Mouse (Mus musculus) forebrain, embryonic 11.5 days (tissue): ENCODE results near the gene Adcy1. TPM values are rescaled to one million over a fixed set of nuclear protein-coding genes. Genes with fewer than 3 reads are reported as not detected.
A peak's percentile ranks its signal among the peaks of the same experiment; 100 is the strongest.

Source experiments
- ATAC-seq: fragments of 200-750 bp; cut with Nextera tagmentation; replicated peaks from 2 replicates; pipeline ENCODE4 v1.8.0; 2017; ENCODE audit warnings: moderate TSS enrichment; ENCODE audit not compliant: low FRiP score
- DNase-seq: peaks from one replicate; pipeline ENCODE4 v3.0.0-alpha.2; 2017; ENCODE audit warnings: low spot score
- H3K27ac ChIP-seq: fragments of 300-500 bp; sonication (generic); 2 replicates; pipeline ENCODE4 v1.5.1; 2014; ENCODE audit warnings: low read depth, low read length
- H3K27me3 ChIP-seq: fragments of 300-500 bp; sonication (generic); 2 replicates; pipeline ENCODE4 v1.6.1; 2014; ENCODE audit warnings: mild to moderate bottlenecking, low read length, mixed read lengths; ENCODE audit not compliant: control insufficient read depth, insufficient read depth
- H3K36me3 ChIP-seq: fragments of 300-500 bp; sonication (generic); 2 replicates; pipeline ENCODE4 v1.6.1; 2014; ENCODE audit warnings: mild to moderate bottlenecking, low read length, moderate library complexity, mixed read lengths; ENCODE audit not compliant: control insufficient read depth, insufficient read depth
- H3K4me1 ChIP-seq: fragments of 300-500 bp; sonication (generic); replicated peaks from 2 replicates; pipeline ENCODE4 v1.6.1; 2014; ENCODE audit warnings: low read length, mixed read lengths; ENCODE audit not compliant: control insufficient read depth, insufficient read depth
- H3K4me2 ChIP-seq: fragments of 300-500 bp; sonication (generic); 2 replicates; pipeline ENCODE4 v1.6.1; 2014; ENCODE audit warnings: low read depth, mild to moderate bottlenecking, low read length, moderate library complexity, mixed read lengths; ENCODE audit not compliant: severe bottlenecking
- H3K4me3 ChIP-seq: fragments of 300-500 bp; sonication (generic); 2 replicates; pipeline ENCODE4 v1.5.1; 2014; ENCODE audit warnings: low read depth, low read length
- H3K9ac ChIP-seq: fragments of 300-500 bp; sonication (generic); 2 replicates; pipeline ENCODE4 v1.6.1; 2014; ENCODE audit warnings: low read length
- H3K9me3 ChIP-seq: fragments of 300-500 bp; sonication (generic); 2 replicates; pipeline ENCODE4 v1.6.1; 2016; ENCODE audit warnings: low read length, mixed read lengths; ENCODE audit not compliant: control insufficient read depth
- WGBS: fragments of 180-500 bp; shearing (Covaris S2); extraction: QIAGEN DNeasy Blood & Tissue Kit; methylation state at CpG from one replicate; pipeline ENCODE4 v1.1.7; 2014; 5-methylcytosine and 5-hydroxymethylcytosine counted together
- polyA plus RNA-seq: library from polyadenylated mRNA; unstranded; fragments of >200 nt; fragmentation: Nextera tagmentation; extraction: Ambion mirVana; gene quantifications from 2 replicates; pipeline ENCODE4 v1.2.1, GENCODE M21; 2014

Gene Adcy1
- polyA plus RNA-seq, 1 experiment from 2014 or later, result 1.3 TPM

DNA sequence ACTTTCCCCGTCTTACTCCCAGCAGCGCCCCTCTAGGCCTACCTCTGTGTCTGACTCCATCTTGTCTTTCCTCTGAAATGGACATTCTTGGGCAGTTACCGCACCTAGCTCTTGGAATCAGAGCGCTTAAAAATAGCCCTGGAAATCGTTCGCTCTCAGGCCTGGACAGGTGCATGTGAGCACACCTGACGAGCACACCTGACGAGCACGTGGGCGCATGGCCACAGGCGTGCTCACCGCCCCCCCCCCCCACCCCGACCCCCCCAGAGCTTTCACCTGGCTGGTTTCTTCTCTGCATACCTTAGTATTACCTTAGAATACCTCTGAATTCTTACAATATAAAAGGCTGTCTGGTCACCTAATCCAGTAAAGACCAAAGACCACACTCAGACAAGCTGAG is 125.2 kb downstream of the Adcy1 start, which contains the start of gene Gm11985:
Gene Gm11985 (minus strand): TSS at position 101 of the 400 bp plus-strand sequence.
- DNase-seq, result no peak
- ATAC-seq, result no peak

DNA sequence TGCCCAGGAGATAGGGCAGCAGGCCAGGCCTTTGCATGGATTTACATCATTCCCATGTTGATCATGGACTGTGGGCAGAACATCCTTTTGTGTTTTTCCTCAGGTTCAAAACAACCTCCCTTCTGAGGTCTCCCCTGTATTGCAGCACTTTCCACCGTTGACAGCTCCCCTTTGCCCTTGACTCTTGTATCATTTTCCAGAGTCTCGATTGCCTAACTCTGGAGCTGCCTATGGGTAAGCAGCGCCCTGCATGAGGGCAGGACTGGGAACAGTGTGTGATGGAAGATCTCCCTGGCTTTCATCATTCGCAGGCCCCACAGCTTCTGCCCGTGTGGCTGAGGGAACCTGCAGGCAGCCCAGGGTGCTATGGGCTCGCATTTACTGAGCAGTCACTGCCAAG is 129.4 kb downstream of the Adcy1 start:
- no peak overlapping the region for H3K27ac ChIP-seq
- H3K9me3 ChIP-seq, result no peaks in the 10 kb centered on the region; the same call in 1 of the 2 replicates
- ATAC-seq (no peak), DNase-seq (no peak)
- 79% methylated on average over 6 of the region's 6 CpGs for WGBS
- H3K4me2 ChIP-seq, result no peak overlapping the region
- H3K4me3 ChIP-seq, result no peak overlapping the region
- peaks cover 7% of the 10 kb centered on the region; the same call in 1 of the 2 replicates for H3K4me1 ChIP-seq
- H3K36me3 ChIP-seq, result no peaks in the 10 kb centered on the region
- H3K9ac ChIP-seq, result no peak overlapping the region
- no peaks in the 10 kb centered on the region for H3K27me3 ChIP-seq

More for the DNA sequence above, 125.2 kb downstream of the Adcy1 start, which contains the start of gene Gm11985:
- Histone ChIP-seq H3K36me3 (no peaks in the 10 kb centered on the region), H3K4me1 (no peaks in the 10 kb centered on the region), H3K27ac (no peak within 1 kb of the TSS), H3K4me3 (no peak within 1 kb of the TSS), H3K4me2 (no peak within 1 kb of the TSS), H3K27me3 (no peaks in the 10 kb centered on the region), H3K9me3 (no peaks in the 10 kb centered on the region), H3K9ac (no peak within 1 kb of the TSS)
- 92% methylated on average over 13 of the region's 13 CpGs for WGBS

DNA sequence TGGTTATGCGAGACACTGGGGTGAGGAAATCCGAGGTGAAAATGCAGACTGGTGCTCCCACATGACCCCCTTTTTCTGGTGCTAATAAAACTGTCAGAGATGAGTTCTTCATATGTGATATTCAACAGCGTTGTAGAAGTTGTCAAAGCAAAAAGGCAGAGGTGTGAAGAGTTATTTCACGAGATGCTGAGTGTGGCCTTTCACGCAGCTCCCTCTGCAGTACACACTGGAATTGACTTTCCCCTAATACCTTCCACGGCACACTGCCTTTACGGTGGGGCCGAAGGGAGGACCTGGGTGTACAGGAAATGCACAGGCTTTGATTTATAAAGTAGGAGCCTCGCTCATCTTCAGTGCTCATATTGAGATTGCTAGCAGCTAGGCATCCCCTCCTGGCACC is 129.8 kb downstream of the Adcy1 start:
- H3K27me3 ChIP-seq, result no peaks in the 10 kb centered on the region
- H3K4me3 ChIP-seq, result no peak overlapping the region
- peaks cover 7% of the 10 kb centered on the region; the same call in 1 of the 2 replicates for H3K4me1 ChIP-seq
- 75% methylated on average over 9 of the region's 9 CpGs for WGBS
- no peak overlapping the region for H3K27ac ChIP-seq
- H3K4me2 ChIP-seq, result no peak overlapping the region
- H3K9ac ChIP-seq, result no peak overlapping the region
- ATAC-seq (no peak), DNase-seq (no peak)
- H3K9me3 ChIP-seq, result no peaks in the 10 kb centered on the region; the same call in 1 of the 2 replicates
- H3K36me3 ChIP-seq, result no peaks in the 10 kb centered on the region

DNA sequence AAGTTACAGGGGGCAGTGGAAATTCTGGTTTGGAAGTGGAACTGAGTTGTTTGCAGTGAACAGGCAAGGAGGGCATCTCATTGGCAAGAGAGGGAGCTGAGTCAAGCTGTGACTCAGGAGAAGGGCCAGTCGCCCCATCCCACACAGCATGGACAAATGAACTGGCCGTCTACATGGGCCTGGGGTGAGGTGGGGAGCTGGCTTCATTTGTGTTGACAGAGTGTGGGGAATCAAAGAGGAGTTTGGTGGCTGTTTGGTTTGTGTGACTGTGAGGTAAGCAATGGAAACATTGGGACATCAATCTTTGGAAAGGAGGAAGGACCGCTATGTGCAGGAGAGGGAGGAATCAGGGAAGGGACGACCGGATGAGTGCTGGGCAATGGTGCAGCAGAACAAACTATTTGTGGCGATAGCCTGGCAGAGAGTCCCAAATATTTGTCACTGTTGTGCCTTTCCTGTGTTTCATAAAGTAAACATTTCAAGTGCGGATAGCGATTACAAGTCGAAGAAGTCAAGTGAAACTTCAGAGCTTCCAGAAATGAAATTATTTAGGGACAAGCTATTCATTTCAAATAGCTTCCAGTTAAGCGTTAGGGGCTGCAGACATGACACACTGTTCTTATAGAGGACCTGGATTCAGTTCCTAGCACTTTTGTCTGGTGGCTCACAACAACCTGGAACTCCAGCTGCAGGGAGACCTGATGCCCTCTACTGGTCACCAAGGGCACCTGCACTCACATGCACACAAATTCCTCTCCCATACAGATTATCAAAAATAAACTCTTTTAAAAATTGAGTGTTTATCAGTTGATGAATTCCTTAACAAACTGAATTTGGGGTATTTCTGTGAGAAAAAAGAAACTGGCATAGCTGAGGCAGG is 131.4 kb downstream of the Adcy1 start:
- no peaks in the 10 kb centered on the region; the same call in 1 of the 2 replicates for H3K9me3 ChIP-seq
- ATAC-seq, result no peak
- peaks cover 7% of the 10 kb centered on the region; the same call in 1 of the 2 replicates for H3K4me1 ChIP-seq
- H3K4me2 ChIP-seq, result no peak overlapping the region
- H3K27ac ChIP-seq, result no peak overlapping the region
- WGBS, result 94% methylated on average over 10 of the region's 10 CpGs
- no peaks in the 10 kb centered on the region for H3K36me3 ChIP-seq
- no peak overlapping the region for H3K9ac ChIP-seq
- H3K27me3 ChIP-seq, result no peaks in the 10 kb centered on the region
- no peak overlapping the region for H3K4me3 ChIP-seq
- DNase-seq, result no peak

DNA sequence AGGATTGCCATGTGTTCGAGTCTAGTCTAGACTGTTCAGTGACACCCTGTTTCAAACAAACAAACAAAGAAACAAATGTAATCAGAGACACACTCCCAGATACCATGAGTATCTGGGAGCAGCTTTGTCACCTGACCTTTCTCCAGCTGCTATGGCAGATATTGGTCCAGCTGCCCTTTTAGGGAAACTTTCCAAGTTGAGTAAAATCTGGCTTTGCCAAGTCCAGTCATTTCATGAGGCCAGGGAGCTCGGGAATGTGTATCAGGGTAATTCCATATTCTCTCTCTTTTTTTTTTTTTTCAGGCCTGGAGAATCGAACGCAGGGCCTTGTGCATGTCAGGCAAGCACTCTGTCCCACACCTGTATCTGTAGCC is 132.0 kb downstream of the Adcy1 start:
- H3K9me3 ChIP-seq, result no peaks in the 10 kb centered on the region; the same call in 1 of the 2 replicates
- H3K27me3 ChIP-seq, result no peaks in the 10 kb centered on the region
- no peak overlapping the region for H3K4me2 ChIP-seq
- peaks cover 7% of the 10 kb centered on the region; the same call in 1 of the 2 replicates for H3K4me1 ChIP-seq
- no peak for DNase-seq
- H3K27ac ChIP-seq, result no peak overlapping the region
- ATAC-seq, result no peak
- no peak overlapping the region for H3K9ac ChIP-seq
- H3K4me3 ChIP-seq, result no peak overlapping the region
- 89% methylated on average over 4 of the region's 4 CpGs for WGBS
- H3K36me3 ChIP-seq, result no peaks in the 10 kb centered on the region

DNA sequence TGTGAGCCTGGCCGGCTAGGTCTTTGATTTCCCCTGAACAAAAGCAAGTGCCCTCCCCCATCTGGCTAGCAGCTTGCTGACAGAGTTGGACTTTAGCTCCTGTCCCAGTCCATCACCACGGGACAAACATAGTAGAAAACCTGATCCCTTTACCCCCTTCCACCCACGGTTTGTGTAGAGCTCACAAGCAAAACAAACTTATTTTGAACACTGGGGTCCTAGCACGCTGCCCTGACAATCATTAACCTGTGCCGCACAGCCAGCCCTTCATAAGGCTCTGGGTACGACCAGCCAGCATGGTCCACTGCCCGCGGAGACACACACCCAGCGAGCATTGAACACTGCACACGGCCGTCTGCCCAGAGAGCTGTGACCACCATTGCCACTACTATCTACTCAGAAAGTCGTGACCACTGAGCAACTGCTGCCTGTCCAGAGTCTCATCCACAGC is 134.2 kb downstream of the Adcy1 start, which contains the start of gene Igfbp1:
Gene Igfbp1 (plus strand): TSS at position 292 of the 451 bp plus-strand sequence.
- no peak within 1 kb of the TSS; the same call in 1 of the 2 replicates for H3K27ac ChIP-seq
- no peaks in the 10 kb centered on the region for H3K36me3 ChIP-seq
- peaks cover 7% of the 10 kb centered on the region; the same call in 1 of the 2 replicates for H3K4me1 ChIP-seq
- no peak within 1 kb of the TSS for H3K4me2 ChIP-seq
- H3K27me3 ChIP-seq, result no peaks in the 10 kb centered on the region
- ATAC-seq (0 out of 2 replicates have a peak, but pooled peaks have one; percentile 43), DNase-seq (no peak)
- no peak within 1 kb of the TSS for H3K9ac ChIP-seq
- H3K4me3 ChIP-seq, result no peak within 1 kb of the TSS
- no peaks in the 10 kb centered on the region; the same call in 1 of the 2 replicates for H3K9me3 ChIP-seq
- WGBS, result 24% methylated on average over 12 of the region's 12 CpGs

DNA sequence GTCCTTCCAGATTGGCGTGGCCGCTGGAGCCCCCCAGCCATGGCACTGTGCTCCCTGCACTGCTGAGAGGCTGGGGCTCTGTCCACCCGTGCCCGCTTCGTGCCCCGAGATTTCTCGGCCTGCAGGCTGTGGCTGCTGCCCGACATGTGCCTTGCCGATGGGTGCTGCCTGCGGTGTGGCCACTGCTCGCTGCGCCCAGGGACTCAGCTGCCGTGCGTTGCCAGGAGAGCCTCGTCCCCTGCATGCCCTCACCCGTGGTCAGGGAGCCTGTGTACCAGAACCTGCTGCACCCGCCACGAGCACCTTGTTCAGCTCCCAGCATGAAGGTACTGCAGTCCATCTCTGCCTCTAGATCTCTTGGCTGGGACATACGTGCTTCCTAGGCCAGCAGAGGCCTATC is 134.7 kb downstream of the Adcy1 start:
- H3K9ac ChIP-seq, result no peak overlapping the region
- H3K27ac ChIP-seq, result no peak overlapping the region; the same call in 1 of the 2 replicates
- H3K4me3 ChIP-seq, result no peak overlapping the region
- WGBS, result 87% methylated on average over 19 of the region's 19 CpGs
- no peak for ATAC-seq
- H3K36me3 ChIP-seq, result no peaks in the 10 kb centered on the region
- H3K4me1 ChIP-seq, result peaks cover 7% of the 10 kb centered on the region; the same call in 1 of the 2 replicates
- no peaks in the 10 kb centered on the region for H3K27me3 ChIP-seq
- no peaks in the 10 kb centered on the region; the same call in 1 of the 2 replicates for H3K9me3 ChIP-seq
- no peak for DNase-seq
- H3K4me2 ChIP-seq, result no peak overlapping the region

DNA sequence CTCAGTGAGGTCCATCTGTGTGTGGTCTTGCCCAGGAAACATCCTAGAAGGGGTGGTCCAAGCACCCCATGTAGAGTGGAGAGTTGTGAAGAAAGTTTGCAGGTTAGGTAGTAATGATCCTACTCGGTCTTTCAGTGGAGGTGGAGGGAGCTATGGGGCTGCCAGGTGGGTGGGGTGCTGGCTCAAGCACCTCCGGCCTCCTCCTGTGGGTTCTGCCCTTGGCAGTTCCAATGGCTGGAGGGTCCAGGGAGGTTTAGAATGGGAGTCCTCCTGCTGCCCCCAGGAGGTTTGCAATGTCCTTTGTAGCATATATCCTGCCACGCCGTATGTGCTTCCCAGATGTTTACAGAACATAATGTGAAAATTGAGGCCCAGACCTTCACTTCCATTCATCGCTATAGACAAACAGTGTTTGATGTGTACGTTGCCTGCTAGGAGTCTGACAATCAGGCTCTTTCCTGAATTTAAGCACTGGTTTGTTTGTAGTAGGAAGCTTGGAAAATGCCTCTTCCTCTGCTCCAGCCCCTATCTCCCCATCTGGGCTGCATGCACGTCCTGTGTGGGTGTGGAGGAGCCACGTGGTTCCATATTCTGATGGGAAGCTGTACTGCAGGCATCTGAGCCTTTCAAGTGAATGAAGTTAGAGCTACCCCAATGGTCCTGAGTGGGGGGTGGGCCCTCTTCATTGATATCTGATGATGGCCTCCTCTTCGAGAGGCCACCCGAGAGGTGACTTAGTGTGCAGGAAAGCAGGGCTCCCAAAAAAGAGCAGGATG is 135.4 kb downstream of the Adcy1 start:
- 82% methylated on average over 10 of the region's 10 CpGs for WGBS
- no peak for DNase-seq
- ATAC-seq, result no peak

More for the DNA sequence above, 135.4 kb downstream of the Adcy1 start:
- no peak overlapping the region for H3K9ac ChIP-seq
- H3K4me3 ChIP-seq, result no peak overlapping the region
- H3K27me3 ChIP-seq, result no peaks in the 10 kb centered on the region
- no peaks in the 10 kb centered on the region for H3K36me3 ChIP-seq
- peaks cover 7% of the 10 kb centered on the region; the same call in 1 of the 2 replicates for H3K4me1 ChIP-seq
- H3K27ac ChIP-seq, result no peak overlapping the region
- no peak overlapping the region for H3K4me2 ChIP-seq
- no peaks in the 10 kb centered on the region; the same call in 1 of the 2 replicates for H3K9me3 ChIP-seq
